Mouse (Mus musculus) ovary, adult 18-20 months (tissue): ENCODE measurements at regions not wholly inside any gene's neighbourhood (a gene's known extent, or its start where the extent isn't known, plus 50 kb on each side); places are given as distances from the start of the nearest gene placed in this dataset.
"Not testable (repeated sequence)": the region's sequence is repeated elsewhere in the genome, so short reads cannot be mapped to it uniquely, and the experiment has no call there.

Experiments used
- DNase-seq: peaks from one replicate; pipeline ENCODE4 v3.0.0; 2022; ENCODE audit warnings: low spot score, mixed read lengths

DNA sequence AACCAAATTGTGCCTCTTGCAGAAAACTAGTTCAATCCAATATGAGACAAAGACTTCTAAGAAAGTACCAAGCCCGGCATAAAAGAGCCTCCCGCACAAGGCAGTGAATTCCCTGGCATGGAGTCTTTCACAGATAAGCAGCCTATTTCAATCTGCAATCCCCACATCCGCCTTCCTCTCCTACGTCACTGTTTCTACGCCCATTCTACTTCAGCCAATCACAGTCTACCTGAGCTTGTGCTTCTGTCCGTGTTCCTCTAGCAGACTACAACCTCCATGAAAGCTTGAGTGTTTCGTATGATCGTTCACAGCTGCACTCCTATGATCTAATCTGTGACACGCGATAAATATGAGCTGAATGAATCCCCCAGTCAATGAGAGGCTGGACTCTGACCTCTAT is 155.6 kb upstream of the Ipo5 start:
- no peak for DNase-seq

DNA sequence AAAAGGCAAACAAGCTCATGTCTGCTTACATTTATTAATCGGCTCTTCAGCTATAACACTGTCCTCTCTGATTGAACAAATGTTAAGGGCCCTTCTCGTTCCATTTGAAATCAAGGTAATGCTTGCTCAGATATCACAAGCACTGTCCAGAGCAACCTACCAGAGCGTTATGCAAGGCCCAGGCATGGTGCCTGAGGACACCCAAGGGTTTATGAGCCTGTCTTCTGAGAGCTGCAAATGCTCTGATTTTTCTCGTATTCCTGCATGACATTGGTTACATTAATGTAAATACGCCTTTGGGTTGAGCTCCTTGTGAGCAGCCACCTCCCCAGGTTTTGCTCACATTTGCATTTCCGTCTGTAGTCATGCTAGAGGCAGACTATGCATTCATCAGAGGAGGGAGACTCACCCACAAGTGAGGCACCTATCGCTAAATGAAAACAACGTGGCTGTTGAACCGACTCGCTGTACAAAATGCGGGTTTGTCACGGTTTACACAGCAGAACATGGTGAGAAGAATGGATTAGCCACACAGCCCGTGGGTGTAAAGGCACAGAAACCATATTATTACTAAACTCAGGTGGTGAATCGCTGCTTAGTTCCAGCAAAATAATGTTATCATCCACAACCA is 152.7 kb upstream of the Ipo5 start:
- DNase-seq, result no peak

DNA sequence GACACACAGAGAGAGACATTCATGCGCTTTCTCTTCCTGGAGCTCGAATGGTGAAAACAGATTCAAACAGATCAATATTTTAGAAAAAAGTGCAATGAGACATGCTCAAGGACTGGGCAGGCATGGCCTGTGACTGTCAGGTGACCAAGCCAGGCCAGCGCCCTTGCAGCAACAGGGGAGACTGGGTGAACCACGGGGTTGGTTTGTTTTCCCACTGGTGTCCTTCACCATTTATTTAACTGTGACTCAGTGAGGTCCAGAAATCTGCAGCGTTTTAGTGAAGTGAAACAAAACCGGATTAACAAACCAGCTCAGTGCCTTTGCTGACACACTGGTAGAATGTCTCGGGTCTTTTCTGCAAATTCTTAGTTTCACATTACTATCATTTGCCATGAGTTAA is 148.9 kb upstream of the Ipo5 start:
- DNase-seq, result peak; percentile 32

DNA sequence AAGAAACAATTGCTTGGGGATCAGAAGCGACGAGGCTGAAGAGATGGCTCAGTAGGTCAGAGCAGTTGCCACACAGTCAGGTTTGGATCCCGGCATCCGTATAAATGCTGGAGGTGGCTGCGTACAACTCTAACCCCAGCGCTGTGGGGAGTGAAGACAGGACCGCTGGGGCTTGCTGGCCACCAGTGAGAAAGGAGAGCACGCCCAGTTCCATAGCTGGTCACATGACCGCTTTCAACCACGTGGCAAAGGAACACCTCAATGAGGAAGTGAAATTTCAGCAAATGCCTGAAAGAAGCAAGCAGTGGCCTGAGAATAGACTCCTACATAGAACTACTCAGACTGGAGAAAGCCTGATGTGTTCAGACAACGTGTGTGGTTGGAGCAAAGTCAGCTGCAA is 148.3 kb upstream of the Ipo5 start:
- no peak for DNase-seq

DNA sequence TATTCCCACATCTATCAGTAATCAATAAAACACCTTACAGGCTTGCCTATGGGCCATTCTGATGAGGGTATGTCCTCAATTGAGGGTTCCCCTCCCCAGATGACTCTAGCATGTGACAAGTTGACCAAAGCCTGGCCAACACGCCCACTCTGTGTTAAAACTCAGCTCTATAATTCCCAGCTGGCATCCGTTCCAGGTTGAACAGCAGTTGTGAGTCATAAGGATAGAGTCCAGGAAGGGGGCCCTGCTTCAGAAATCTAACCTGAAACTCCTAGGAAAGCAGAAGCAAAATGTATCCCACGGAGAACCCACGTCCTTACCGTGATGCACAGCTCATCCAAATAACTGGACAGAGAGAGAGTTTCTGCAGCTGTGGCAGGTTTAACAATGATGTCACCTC is 147.2 kb upstream of the Ipo5 start:
- DNase-seq, result no peak

DNA sequence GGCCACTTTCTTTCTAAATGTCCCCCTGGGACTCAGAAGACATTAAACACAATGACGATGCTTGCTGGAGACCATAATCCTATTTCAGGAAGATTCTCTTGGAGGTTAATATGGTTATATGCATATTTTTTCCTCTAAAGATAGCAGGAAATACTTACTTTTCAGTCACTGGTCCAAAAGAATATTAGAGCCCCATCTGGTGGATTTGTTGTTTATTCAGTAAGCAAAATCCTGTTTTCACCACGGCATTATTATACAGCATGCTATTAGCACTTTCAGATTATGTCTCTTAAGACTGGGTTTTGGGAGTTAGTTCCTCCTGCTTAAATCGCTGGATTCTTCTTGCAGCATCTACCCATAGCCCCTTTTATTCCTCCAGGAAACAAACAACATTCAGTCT is 146.6 kb upstream of the Ipo5 start:
- no peak for DNase-seq

DNA sequence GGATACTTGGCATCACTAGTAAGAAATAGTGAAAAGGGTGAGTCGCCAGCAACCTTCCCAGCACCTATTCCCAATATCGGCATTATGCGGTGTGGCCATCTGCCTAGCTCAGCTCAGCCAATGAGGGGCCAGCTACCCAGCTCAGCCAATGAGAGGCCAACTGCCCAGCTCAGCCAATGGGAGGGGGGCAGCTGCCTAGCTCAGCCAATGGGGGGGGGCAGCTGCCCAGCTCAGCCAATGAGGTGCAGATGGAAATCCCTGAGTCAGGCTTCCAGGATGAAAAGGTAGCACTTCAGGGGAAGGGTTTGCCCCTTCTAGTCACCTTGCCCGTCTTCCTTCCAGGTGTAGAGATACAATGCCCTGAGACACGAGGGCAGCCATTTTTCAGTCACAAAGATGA is 144.6 kb upstream of the Ipo5 start:
- no peak for DNase-seq

DNA sequence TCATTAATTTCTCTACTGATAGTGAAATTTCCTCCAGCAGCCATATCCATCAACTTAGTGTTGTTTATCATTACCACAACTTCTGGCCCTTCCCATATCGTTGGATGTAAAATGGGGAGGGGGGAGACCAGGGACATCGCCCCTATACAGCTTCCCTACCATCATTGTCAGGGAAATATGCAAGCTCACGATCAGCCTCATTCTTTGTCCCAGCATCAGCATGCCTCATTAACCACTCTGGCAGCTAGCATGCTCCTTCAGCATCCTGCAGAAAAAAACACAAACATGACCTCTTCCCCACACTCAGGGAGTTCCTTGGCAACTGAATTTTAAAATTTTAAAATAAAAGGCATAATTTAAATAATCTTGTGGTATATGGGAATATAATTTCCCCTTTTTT is 140.4 kb upstream of the Ipo5 start:
- no peak for DNase-seq

DNA sequence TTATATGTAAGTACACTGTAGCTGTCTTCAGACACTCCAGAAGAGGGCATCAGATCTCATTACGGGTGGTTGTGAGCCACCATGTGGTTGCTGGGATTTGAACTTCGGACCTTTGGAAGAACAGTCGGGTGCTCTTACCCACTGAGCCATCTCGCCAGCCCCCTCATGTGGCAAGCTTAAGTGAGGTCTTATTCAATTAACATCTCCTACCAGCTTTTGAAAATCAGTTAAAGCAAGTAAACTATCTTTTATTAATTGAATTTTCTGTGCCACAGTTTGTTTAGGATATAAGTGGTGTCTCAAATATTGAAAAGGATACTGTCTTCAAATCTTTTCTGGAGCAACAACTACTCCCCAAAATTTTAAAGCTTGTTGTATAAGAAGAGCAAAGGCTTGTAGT is 138.0 kb upstream of the Ipo5 start:
- not testable (repeated sequence) for DNase-seq

DNA sequence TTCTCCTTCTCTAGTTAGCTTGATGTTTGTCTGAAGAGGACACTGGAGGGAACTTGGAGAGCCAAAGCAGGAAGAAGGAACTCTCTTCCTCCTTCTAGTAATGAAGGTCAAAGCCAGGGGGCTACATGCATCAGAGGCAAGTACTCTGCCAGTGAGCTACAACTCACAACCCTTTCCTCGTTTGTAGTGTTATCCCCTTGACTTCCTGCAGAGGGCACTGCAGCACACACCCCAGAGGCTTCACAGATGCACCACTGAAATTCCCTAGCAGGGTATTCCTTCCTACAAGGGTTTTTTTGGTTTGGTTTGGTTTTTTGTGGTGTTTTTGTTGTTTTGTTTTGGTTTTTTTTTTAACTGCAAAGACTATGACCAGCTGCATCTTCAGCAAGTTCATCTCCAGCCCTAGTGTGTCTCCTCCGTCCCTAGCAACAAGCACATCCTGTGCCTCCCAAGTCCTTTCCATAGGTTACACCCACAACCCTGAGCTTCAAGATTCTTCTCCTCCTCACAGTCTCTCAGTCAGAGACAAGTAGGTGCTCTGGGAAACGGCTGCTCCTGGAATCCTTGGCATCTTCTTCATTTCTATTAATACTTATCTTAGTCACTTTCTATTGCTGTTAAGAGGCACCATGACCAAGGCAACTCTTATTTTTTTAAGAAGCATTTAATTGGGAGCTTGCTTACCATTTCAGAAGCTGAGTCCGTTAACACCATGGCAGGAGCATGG is 119.0 kb upstream of the Ipo5 start:
- no peak for DNase-seq

DNA sequence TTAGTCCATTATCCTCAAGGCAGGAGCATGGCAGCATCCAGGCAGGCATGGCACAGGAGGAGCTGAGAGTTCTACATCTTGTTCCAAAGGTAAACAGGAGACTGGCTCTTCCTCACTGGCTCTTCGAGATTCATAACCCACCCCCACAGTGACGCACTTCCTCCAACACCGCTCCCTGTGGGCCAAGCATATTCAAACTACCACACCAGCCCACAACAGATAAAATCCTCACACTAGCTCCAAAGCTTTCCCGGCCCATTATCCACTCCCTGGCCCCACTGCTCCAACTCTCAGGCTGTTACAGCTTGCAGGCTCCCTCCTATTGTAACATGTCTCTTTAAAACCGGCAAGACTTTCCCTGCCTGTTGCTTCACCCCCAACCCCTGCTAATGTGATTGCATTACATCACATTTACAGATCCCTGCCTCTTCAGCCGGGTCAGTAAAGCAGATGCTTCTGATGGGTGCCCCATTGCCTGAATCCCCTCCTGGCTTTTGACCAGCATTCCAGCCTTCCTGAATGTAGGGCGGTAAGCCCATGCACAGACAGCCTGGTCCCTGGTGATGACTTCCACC is 113.0 kb upstream of the Ipo5 start:
- DNase-seq, result no peak

DNA sequence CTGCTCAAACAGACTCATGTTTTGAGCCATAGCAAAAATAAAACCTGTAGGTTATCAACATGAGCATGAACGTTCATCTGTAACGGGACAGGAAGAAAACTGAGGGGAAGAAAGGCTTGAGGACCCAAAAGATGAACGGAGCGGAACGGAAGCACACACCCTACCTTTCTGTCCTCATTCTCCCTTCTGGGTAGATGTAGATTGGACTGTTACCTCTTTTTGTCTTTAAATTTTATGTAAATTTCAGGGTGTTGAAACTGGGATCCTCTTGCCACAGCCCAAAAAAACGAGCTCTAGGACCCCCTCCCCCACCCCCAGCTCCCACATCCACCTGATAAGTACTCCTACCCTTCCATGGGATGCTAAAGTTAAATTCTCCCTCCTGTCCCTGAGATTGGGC is 107.8 kb upstream of the Ipo5 start:
- DNase-seq, result no peak

DNA sequence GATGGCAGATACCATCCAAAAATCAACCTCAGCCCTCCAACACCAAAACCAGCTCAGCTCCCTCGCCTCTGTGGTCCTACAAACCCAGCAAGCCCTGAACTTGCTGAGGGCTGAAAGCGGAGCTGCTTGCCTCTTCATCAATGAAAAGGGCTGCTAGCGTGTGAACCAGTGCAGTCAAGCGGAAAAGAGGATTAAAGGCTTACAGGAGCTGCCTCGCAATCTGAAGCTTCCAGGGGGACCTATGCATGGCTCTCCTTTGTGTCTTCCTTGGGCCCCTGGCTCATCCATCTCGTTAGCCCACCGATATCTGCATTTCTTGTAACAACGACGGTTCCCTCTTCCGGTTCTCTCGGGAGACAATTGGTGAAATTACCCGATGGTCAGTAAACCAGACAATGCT is 107.3 kb upstream of the Ipo5 start:
- DNase-seq, result no peak

DNA sequence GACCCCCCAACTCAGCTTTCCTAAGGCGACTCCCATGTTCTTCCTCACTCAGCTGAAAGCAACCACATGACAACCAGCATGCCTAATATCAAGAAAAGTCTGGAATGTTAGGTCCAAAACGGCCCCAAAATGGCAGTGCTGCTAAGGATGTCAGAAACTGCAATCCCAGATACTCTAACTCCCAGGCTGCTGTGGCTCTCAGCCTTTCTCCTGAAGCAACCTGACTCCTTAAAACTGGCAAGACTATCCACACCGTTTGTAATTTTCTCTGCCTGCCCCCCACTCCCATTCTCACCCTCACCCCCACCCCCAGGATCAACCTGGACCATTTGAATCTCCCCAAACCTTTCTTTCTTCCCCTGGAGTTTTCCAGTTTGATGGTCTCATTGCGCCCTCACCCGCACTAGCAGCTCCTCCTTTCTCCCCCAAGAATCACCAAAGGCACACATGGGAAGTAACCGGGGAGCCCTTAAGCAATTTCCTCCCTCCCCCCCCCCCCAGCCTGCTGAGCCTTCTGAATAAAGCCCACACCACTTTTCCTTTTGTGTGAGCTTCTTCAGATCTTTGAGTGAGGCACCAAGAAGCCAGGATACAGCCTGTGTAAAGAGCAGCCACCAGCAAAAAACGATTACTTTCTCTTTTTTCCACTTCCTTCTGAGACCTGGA is 106.7 kb upstream of the Ipo5 start:
- no peak for DNase-seq

DNA sequence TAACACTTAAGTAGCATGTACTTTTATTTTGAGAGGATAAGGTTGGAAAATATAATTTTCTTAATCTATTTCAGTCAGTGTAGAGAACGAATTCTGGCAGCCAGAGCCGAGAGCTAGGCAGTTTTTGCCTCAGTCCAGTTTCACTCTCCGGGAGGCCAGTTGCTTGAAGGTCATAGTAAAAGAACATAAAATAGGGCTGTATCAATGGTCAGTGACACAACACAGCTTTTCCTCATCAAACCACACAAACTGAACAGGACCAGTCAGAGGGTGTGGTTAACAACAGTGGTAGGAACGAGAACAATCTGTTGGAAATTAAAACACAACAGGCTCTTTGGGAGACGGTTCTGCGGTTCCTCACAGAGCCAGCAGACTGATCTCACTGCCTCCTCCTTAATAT is 105.9 kb upstream of the Ipo5 start:
- no peak for DNase-seq

DNA sequence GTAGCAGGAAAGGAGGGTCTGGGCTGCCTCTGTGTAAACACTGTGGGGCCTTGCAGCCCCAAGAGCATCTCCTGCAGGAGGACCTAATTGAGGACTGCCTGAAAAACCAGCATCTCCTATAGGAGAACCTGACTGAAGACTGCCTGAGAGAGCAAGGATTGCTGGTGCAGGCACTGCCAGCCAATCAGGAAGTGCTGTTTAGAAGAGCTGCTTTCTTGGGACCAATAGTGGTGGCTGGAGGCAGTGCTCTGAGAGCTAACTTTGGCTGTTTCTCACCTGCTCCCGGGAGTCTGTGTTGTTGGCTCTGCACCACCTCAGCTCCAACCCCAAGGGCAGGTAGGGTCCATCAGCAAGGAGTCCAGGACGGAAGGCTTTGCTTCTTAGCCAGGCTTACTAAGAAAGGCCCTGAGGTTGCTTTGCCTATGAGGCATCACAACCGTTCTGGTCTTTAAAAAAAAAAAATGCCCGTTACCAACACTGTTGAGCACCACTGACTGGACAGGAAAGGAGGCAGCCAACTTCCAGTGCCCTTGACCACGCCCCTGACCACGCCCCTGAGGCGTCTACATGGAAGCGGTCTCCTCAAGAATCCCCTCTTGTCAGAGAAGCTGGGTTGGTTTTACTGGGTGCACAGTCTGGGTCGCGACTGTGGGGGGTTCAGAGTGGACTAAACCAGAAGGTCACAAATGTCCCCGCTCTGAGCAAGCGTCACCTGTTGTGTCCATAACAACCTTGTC is 105.0 kb upstream of the Ipo5 start:
- DNase-seq, result not testable (repeated sequence)

DNA sequence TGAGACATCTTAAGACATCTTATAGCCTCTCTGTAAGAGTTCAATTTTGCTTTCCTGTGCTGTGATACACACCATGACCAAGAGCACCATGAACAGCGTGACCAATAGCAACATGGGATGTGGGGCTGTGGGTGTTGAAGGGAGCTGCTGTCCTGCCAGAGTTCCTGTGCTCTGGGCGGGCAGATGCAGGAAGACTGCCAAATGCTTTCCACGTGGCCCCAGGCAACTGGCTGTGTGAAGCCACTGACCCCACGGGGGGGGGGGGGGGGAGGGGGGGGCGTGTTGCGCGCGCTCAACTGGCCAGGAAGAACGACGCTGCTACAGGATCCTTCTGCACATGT is 104.5 kb upstream of the Ipo5 start:
- no peak for DNase-seq

DNA sequence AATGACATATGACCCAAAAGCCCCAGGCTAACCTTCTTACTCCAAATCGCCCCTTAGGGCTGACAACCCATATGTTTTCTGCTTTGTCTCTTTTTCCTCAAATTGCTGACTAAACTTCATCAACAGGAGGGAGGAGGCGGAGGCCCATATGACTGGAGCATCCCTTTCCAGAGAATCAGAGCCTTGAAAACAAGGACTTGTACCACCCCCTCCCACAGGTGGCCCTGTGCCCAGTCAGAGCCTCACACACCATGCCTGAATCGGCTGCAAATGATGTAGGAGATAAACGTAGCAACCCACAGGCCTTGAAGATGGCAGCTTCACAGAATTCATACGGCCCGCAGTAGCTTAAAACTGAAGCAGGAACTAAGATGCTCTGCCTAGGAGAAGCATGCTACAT is 101.7 kb upstream of the Ipo5 start:
- no peak for DNase-seq

DNA sequence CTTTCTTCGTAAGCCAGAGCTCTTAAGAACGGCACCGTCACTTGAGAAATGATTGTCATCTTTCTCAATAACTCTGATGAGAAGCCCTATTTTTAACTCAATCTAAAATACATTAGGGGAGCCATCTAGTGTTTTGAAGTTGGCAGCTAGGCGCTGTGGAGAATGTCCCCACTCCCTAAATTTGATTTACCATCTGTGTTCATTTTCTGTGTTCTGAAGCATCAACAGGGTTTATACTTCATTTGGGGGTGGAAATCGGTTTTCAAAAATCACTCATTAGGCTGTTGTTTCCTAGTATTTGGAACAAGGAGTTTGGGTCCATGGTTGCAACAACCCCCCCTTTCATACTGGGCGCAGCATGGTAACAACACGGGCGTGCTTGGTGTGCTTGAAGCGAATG is 97.1 kb upstream of the Ipo5 start:
- DNase-seq, result no peak

DNA sequence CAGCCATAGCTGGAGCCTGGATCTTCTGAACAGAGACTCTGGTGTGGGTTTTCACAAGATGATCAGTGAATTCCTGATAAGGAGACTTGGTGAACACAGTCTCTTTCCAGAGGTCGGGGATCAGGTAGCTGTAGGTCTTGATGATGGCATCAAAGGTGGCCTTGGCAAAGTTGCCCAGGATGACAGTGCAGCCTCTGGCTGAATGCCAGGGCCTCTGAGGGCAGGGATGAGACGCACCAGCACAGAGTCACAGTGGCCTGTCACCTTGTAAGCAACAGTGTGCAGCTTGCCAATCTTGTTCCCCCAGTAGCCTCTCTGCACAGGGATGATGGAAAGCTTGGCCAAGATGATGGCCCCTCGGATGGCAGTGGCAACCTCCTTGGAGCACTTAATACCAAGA is 95.9 kb upstream of the Ipo5 start:
- DNase-seq, result not testable (repeated sequence)

DNA sequence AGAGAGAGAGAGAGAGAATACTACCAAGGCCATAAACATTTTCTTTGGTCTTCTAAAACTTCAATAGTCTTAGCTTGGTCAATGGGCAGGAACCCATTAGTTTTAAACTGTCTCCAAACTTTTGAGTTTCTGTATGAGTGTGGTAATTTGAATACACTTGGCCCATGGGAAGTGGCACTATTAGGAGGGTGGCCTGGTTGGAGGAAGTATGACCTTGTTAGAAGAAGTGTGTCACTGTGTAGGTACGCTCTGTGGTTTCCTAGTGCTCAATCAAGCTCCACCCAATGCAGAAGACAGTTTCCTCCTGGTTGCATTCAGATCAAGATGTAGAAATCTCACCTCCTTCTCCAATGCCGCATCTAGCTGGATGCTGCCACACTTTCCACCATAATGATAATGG is 94.5 kb upstream of the Ipo5 start:
- DNase-seq, result no peak

DNA sequence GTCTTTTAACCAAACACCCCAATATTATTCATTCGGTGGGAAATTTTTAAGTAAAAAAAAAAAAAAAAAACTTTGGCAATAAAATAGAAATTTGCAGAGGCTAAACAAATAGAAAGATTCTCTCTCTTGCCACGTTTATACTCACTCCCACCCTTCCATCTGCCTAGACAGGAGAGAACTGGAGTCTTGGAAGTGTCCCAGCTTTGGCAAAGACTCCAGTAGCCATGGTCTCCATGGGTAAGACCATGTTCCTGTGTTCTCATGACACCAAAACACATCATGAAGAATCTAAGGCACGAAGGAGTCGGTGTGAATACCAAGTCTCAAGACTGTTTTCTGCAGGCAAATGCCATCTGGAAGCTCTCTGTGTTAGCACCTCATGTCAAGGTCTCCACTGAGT is 84.8 kb upstream of the Ipo5 start:
- no peak for DNase-seq

DNA sequence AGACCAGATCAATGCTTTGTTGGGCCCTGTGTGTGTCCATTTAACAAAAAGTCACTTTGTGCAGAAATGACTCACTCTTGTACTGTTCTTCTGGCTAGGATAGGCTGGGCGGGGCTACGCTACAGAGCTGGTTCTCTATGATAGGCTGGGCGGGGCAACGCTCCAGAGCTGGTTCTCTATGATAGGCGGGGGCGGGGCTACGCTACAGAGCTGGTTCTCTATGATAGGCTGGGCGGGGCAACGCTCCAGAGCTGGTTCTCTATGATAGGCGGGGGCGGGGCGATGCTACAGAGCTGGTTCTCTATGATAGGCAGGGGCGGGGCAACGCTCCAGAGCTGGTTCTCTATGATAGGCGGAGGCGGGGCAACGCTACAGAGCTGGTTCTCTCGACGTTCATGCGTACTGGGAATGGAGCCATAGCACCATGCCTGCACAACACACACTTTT is 80.6 kb upstream of the Ipo5 start:
- not testable (repeated sequence) for DNase-seq
